Mouse (Mus musculus) MEL (cell line): ENCODE measurements around the gene Polr3c. TPM values are rescaled to one million over a fixed set of nuclear protein-coding genes. Genes with fewer than 3 reads are reported as not detected.

Experiments used
- DNase-seq: peaks from one replicate; pipeline ENCODE4 v3.0.0; 2011; ENCODE audit warnings: low read depth, low spot score
- H3K27ac ChIP-seq: 2 replicates; pipeline ENCODE4 v1.5.1; 2012; ENCODE audit warnings: low read depth, mild to moderate bottlenecking, control low read depth, low read length, moderate library complexity; ENCODE audit not compliant: control insufficient read depth
- H3K27me3 ChIP-seq, 2 experiments: fragments of 150-350 bp in 1 of 2; sonication (generic) in 1 of 2; 2 replicates each; pipeline ENCODE4 v1.6.1; 2012; ENCODE audit warnings: low read length in 2 of 2, mild to moderate bottlenecking in 2 of 2, improper control_type of control experiment in 1 of 2, moderate library complexity in 1 of 2; ENCODE audit not compliant: insufficient read depth in 2 of 2, control insufficient read depth in 1 of 2
- H3K36me3 ChIP-seq, 2 experiments: 2 replicates each; pipeline ENCODE4 v1.6.1; 2012 to 2014; ENCODE audit warnings: low read length in 2 of 2, improper control_type of control experiment in 1 of 2, inconsistent platforms in 1 of 2, mild to moderate bottlenecking in 1 of 2; ENCODE audit not compliant: insufficient read depth in 2 of 2, control insufficient read depth in 1 of 2
- H3K4me1 ChIP-seq, 2 experiments: fragments of 150-350 bp in 1 of 2; sonication (generic) in 1 of 2; 2 replicates each; pipeline ENCODE4 v1.6.1; 2012; ENCODE audit warnings: low read length in 2 of 2, improper control_type of control experiment in 1 of 2, mild to moderate bottlenecking in 1 of 2; ENCODE audit not compliant: insufficient read depth in 2 of 2, control insufficient read depth in 1 of 2
- H3K4me3 ChIP-seq, 2 experiments: fragments of 150-350 bp in 1 of 2; sonication (generic) in 1 of 2; 2 replicates each; pipeline ENCODE4 v1.5.1; 2012; ENCODE audit warnings: low read depth in 2 of 2, low read length in 2 of 2, mild to moderate bottlenecking in 2 of 2, moderate library complexity in 2 of 2, control low read depth in 1 of 2, improper control_type of control experiment in 1 of 2; ENCODE audit not compliant: control insufficient read depth in 1 of 2, insufficient read depth in 1 of 2
- H3K79me2 ChIP-seq: 2 replicates; pipeline ENCODE4 v1.6.1; 2012; ENCODE audit warnings: mild to moderate bottlenecking, low read length, moderate library complexity; ENCODE audit not compliant: control insufficient read depth, poor library complexity, insufficient read depth
- H3K9ac ChIP-seq: 2 replicates; pipeline ENCODE4 v1.6.1; 2012; ENCODE audit warnings: low read depth, mild to moderate bottlenecking, control low read depth, low read length, moderate library complexity; ENCODE audit not compliant: control insufficient read depth, poor library complexity, severe bottlenecking
- H3K9me3 ChIP-seq: fragments of 150-350 bp; sonication (generic); replicated peaks from 2 replicates; pipeline ENCODE4 v1.6.1; 2012; ENCODE audit warnings: mild to moderate bottlenecking, low read length, improper control_type of control experiment, moderate library complexity; ENCODE audit not compliant: insufficient read depth
- BHLHE40 ChIP-seq: IDR thresholded peaks from 2 replicates; pipeline ENCODE4 v1.6.1; 2012; ENCODE audit warnings: low read depth, mild to moderate bottlenecking, inconsistent platforms, low read length, improper control_type of control experiment, borderline replicate concordance
- CHD1 ChIP-seq: IDR thresholded peaks from 2 replicates; pipeline ENCODE4 v1.6.1; 2012; ENCODE audit warnings: low read depth, mild to moderate bottlenecking, inconsistent platforms, low read length, improper control_type of control experiment
- CHD2 ChIP-seq: IDR thresholded peaks from 2 replicates; pipeline ENCODE4 v1.6.1; 2011; ENCODE audit warnings: low read length, improper control_type of control experiment
- CTCF ChIP-seq, 3 experiments: IDR thresholded peaks in 2 of 3; conservative IDR thresholded peaks in 1 of 3; 2 replicates each; pipeline ENCODE4 v1.5.1; 2011 to 2012; ENCODE audit warnings: low read length in 3 of 3, low read depth in 2 of 3, mild to moderate bottlenecking in 2 of 3, improper control_type of control experiment in 1 of 3, inconsistent platforms in 1 of 3, mixed read lengths in 1 of 3, moderate library complexity in 1 of 3; ENCODE audit not compliant: control insufficient read depth in 1 of 3, insufficient read depth in 1 of 3, poor library complexity in 1 of 3, severe bottlenecking in 1 of 3
- E2F4 ChIP-seq: IDR thresholded peaks from 2 replicates; pipeline ENCODE4 v1.6.1; 2011; ENCODE audit warnings: low read depth, low read length, improper control_type of control experiment, borderline replicate concordance
- EP300 ChIP-seq, 2 experiments: IDR thresholded peaks; 2 replicates each; pipeline ENCODE4 v1.6.1; 2011; ENCODE audit warnings: improper control_type of control experiment in 2 of 2, low read length in 2 of 2, low read depth in 1 of 2, mild to moderate bottlenecking in 1 of 2
- ETS1 ChIP-seq: IDR thresholded peaks from 2 replicates; pipeline ENCODE4 v1.6.1; 2012; ENCODE audit warnings: low read depth, mild to moderate bottlenecking, inconsistent platforms, low read length, improper control_type of control experiment, moderate library complexity
- GABPA ChIP-seq: IDR thresholded peaks from 2 replicates; pipeline ENCODE4 v1.6.1; 2012; ENCODE audit warnings: low read depth, mild to moderate bottlenecking, inconsistent platforms, low read length, improper control_type of control experiment, moderate library complexity
- GATA1 ChIP-seq: IDR thresholded peaks from 2 replicates; pipeline ENCODE4 v1.6.1; 2011; ENCODE audit warnings: low read depth, low read length, improper control_type of control experiment
- HCFC1 ChIP-seq: IDR thresholded peaks from 2 replicates; pipeline ENCODE4 v1.6.1; 2012; ENCODE audit warnings: low read depth, mild to moderate bottlenecking, inconsistent platforms, low read length, improper control_type of control experiment, moderate library complexity
- JUND ChIP-seq: IDR thresholded peaks from 2 replicates; pipeline ENCODE4 v1.6.1; 2011; ENCODE audit warnings: low read depth, mild to moderate bottlenecking, improper control_type of control experiment, low read length
- MAFK ChIP-seq: IDR thresholded peaks from 2 replicates; pipeline ENCODE4 v1.6.1; 2011; ENCODE audit warnings: low read depth, mild to moderate bottlenecking, low read length, improper control_type of control experiment, borderline replicate concordance
- MAX ChIP-seq: IDR thresholded peaks from 2 replicates; pipeline ENCODE4 v1.6.1; 2011; ENCODE audit warnings: low read length, improper control_type of control experiment
- MEF2A ChIP-seq: IDR thresholded peaks from 2 replicates; pipeline ENCODE4 v1.6.1; 2014; ENCODE audit warnings: low read depth, mild to moderate bottlenecking, inconsistent platforms, low read length, improper control_type of control experiment; ENCODE audit not compliant: poor library complexity, insufficient replicate concordance, severe bottlenecking; ENCODE audit errors: extremely low read depth
- MXI1 ChIP-seq: IDR thresholded peaks from 2 replicates; pipeline ENCODE4 v1.6.1; 2011; ENCODE audit warnings: mild to moderate bottlenecking, low read depth, low read length, improper control_type of control experiment
- MYB ChIP-seq: IDR thresholded peaks from 2 replicates; pipeline ENCODE4 v1.6.1; 2011; ENCODE audit warnings: mild to moderate bottlenecking, low read depth, low read length, improper control_type of control experiment
- MYC ChIP-seq: IDR thresholded peaks from 2 replicates; pipeline ENCODE4 v1.6.1; 2011; ENCODE audit warnings: low read depth, mild to moderate bottlenecking, low read length, improper control_type of control experiment, moderate library complexity
- NELFE ChIP-seq: IDR thresholded peaks from 2 replicates; pipeline ENCODE4 v1.6.1; 2011; ENCODE audit warnings: low read depth, low read length, improper control_type of control experiment
- POLR2AphosphoS2 ChIP-seq: IDR thresholded peaks from 2 replicates; pipeline ENCODE4 v1.6.1; 2011; ENCODE audit warnings: low read length, improper control_type of control experiment
- RAD21 ChIP-seq: IDR thresholded peaks from 2 replicates; pipeline ENCODE4 v1.6.1; 2011; ENCODE audit warnings: mild to moderate bottlenecking, low read depth, low read length, improper control_type of control experiment
- RCOR1 ChIP-seq: IDR thresholded peaks from 2 replicates; pipeline ENCODE4 v1.6.1; 2012; ENCODE audit warnings: low read depth, mild to moderate bottlenecking, inconsistent platforms, low read length, improper control_type of control experiment
- SIN3A ChIP-seq: IDR thresholded peaks from 2 replicates; pipeline ENCODE4 v1.6.1; 2012; ENCODE audit warnings: low read length, improper control_type of control experiment, inconsistent platforms
- SMC3 ChIP-seq: IDR thresholded peaks from 2 replicates; pipeline ENCODE4 v1.6.1; 2011; ENCODE audit warnings: low read depth, low read length, improper control_type of control experiment
- TAL1 ChIP-seq: IDR thresholded peaks from 2 replicates; pipeline ENCODE4 v1.6.1; 2012; ENCODE audit warnings: mild to moderate bottlenecking, inconsistent platforms, low read length, moderate library complexity, mixed read lengths
- TBP ChIP-seq: IDR thresholded peaks from 2 replicates; pipeline ENCODE4 v1.8.0; 2011; ENCODE audit warnings: low read depth, low read length, improper control_type of control experiment
- TCF12 ChIP-seq: IDR thresholded peaks from 2 replicates; pipeline ENCODE4 v1.6.1; 2014; ENCODE audit warnings: low read depth, mild to moderate bottlenecking, inconsistent platforms, low read length, improper control_type of control experiment, moderate library complexity
- UBTF ChIP-seq: IDR thresholded peaks from 2 replicates; pipeline ENCODE4 v1.6.1; 2012; ENCODE audit warnings: low read depth, mild to moderate bottlenecking, inconsistent platforms, low read length, improper control_type of control experiment, moderate library complexity, borderline replicate concordance; ENCODE audit not compliant: insufficient read depth
- USF1 ChIP-seq: IDR thresholded peaks from 2 replicates; pipeline ENCODE4 v1.6.1; 2014; ENCODE audit warnings: low read depth, mild to moderate bottlenecking, inconsistent platforms, low read length, improper control_type of control experiment, moderate library complexity
- USF2 ChIP-seq, 2 experiments: IDR thresholded peaks; 2 replicates each; pipeline ENCODE4 v1.6.1; 2011 to 2012; ENCODE audit warnings: improper control_type of control experiment in 2 of 2, low read length in 2 of 2, borderline replicate concordance in 1 of 2, inconsistent platforms in 1 of 2, low read depth in 1 of 2, mild to moderate bottlenecking in 1 of 2; ENCODE audit not compliant: insufficient read depth in 1 of 2
- ZKSCAN1 ChIP-seq: IDR thresholded peaks from 2 replicates; pipeline ENCODE4 v1.6.1; 2012; ENCODE audit warnings: low read depth, mild to moderate bottlenecking, inconsistent platforms, low read length, improper control_type of control experiment, moderate library complexity
- ZMIZ1 ChIP-seq: IDR thresholded peaks from 2 replicates; pipeline ENCODE4 v1.6.1; 2012; ENCODE audit warnings: low read depth, mild to moderate bottlenecking, inconsistent platforms, low read length, improper control_type of control experiment, moderate library complexity
- ZNF384 ChIP-seq: IDR thresholded peaks from 2 replicates; pipeline ENCODE4 v1.6.1; 2012; ENCODE audit warnings: low read depth, mild to moderate bottlenecking, inconsistent platforms, low read length, improper control_type of control experiment
- polyA plus RNA-seq, 2 experiments: library from polyadenylated mRNA; stranded (reverse) in 1 of 2; unstranded in 1 of 2; fragments of >175 nt in 1 of 2; fragments of >200 nt in 1 of 2; gene quantifications; 2 replicates each; pipeline versions ENCODE4 v1.2.1 to v1.2.4; 2012; ENCODE audit warnings: low replicate concordance in 2 of 2, low read depth in 1 of 2; ENCODE audit not compliant: insufficient read length in 2 of 2, insufficient read depth in 1 of 2, missing spikeins in 1 of 2
- total RNA-seq: library from RNA; depleted of rRNA; stranded (reverse); fragments of 300-350 nt; gene quantifications from 2 replicates; pipeline ENCODE4 v1.2.3, GENCODE M21; 2012

Polr3c gene
- total and polyA plus RNA-seq, 3 experiments: 48.3 to 224 (median 122) TPM

DNA sequence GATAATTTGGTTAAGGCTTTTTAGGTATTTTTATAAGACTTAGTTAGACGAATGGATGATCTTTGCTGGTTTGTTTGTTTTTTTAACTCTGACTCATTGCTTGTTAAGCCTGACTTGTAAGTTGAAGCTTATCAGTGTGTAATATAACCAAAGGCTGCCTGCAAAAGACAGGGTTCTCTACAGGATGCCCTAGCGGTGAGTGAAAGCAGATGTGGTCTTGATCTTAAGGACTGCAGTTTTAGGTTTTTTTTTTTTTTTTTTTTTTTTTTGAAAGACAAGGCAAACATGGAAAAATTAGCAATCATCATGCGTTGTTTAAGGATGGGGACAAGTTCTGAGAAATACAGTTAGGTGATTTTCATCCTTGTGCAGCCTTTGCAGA lies 2.0 kb upstream of the Polr3c start:
- H3K9me3 ChIP-seq: no peaks in the 10 kb centered on the region
- H3K4me1 ChIP-seq: peaks cover 5 to 19% of the 10 kb centered on the region in 2 experiments
- H3K27ac ChIP-seq: no peak overlapping the region
- peak; percentile 82 for TF ChIP-seq MXI1
- TF ChIP-seq ZNF384: peak; percentile 99
- peak; percentile 74; the same call in 1 of the 2 replicates for TF ChIP-seq ZKSCAN1
- no peak; the same call in 1 of the 2 replicates for TF ChIP-seq TBP
- TF ChIP-seq RAD21: no peak
- peak; percentile 22 to 68 (median 66); a peak in 5 of 6 replicates for TF ChIP-seq CTCF (IDR thresholded peaks at IDR 0.05 in 2 of 3, conservative IDR thresholded peaks at IDR 0.05 in 1 of 3; ENCODE audit: control insufficient read depth in 1 of 3, insufficient read depth in 1 of 3, low read depth in 2 of 3, low read length in 3 of 3, poor library complexity in 1 of 3, severe bottlenecking in 1 of 3)
- peak; percentile 72; the same call in 1 of the 2 replicates for TF ChIP-seq ETS1
- TF ChIP-seq TCF12: peak; percentile 20; the same call in 1 of the 2 replicates
- no peak for TF ChIP-seq SMC3
- no peak for TF ChIP-seq USF1
- no peak for TF ChIP-seq USF2 (IDR thresholded peaks at IDR 0.05; ENCODE audit: borderline replicate concordance in 1 of 2, insufficient read depth in 1 of 2, low read depth in 1 of 2, low read length in 2 of 2)
- peak; percentile 59 for TF ChIP-seq HCFC1
- no peak for TF ChIP-seq POLR2AphosphoS2
- TF ChIP-seq MYB: no peak
- TF ChIP-seq NELFE: no peak
- 0 out of 2 replicates have a peak, but pooled peaks have one; percentile 73 for TF ChIP-seq JUND
- no peak for TF ChIP-seq ZMIZ1
- TF ChIP-seq E2F4: no peak
- no peak for TF ChIP-seq BHLHE40
- peak; percentile 88 for TF ChIP-seq GATA1
- TF ChIP-seq GABPA: no peak
- no peak for TF ChIP-seq MYC
- peak; percentile 29; the same call in 1 of the 2 replicates for TF ChIP-seq TAL1
- no peak for TF ChIP-seq MAX
- TF ChIP-seq MEF2A: no peak
- no peak for TF ChIP-seq UBTF
- peak; percentile 94 for TF ChIP-seq SIN3A
- TF ChIP-seq EP300 (IDR thresholded peaks at IDR 0.05; ENCODE audit: low read depth in 1 of 2, low read length in 2 of 2): peak; percentile 56 to 77
- no peak for TF ChIP-seq CHD2
- TF ChIP-seq MAFK: no peak
- peak; percentile 65 for TF ChIP-seq RCOR1
- 0 out of 2 replicates have a peak, but pooled peaks have one; percentile 3 for TF ChIP-seq CHD1
- TF ChIP-seq, all 39 proteins: peak for 14
- DNase-seq: peak; percentile 95
- Histone ChIP-seq H3K27me3 (no peaks in the 10 kb centered on the region), H3K9ac (no peak overlapping the region; the same call in 1 of the 2 replicates), H3K4me3 (peak overlapping the region in 1 of 2 experiments; percentile 97; a peak in 2 of 4 replicates), H3K36me3 (peaks cover 0 to 24% of the 10 kb centered on the region in 2 experiments; a peak in 2 of 4 replicates), H3K79me2 (peaks cover 57% of the 10 kb centered on the region)
